Mouse (Mus musculus): ENCODE data around the gene Pecam1.

Pecam1 gene

DNA sequence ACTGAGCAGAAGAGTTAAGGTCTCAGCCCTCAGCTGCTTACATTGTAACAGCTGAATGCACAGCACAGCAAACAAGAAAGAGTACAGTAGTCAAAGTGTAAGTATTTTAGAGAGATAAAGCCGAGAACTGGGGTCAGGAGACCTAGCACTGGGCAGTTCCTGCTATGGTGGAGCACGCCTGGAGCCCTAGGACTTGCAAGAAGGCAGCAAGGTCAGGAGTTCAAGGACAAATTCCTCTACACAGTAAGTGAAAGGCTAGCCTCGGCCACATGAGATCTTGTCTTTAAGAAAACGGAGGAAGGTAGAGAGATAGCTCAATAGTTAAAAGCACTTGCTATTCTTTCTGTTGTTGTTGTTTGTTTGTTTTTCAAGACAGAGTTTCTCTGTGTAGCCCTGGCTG, 57.5 kb downstream of the Pecam1 start:
- no peak for DNase-seq (ENCODE audit: low spot score in 2 of 2)

DNA sequence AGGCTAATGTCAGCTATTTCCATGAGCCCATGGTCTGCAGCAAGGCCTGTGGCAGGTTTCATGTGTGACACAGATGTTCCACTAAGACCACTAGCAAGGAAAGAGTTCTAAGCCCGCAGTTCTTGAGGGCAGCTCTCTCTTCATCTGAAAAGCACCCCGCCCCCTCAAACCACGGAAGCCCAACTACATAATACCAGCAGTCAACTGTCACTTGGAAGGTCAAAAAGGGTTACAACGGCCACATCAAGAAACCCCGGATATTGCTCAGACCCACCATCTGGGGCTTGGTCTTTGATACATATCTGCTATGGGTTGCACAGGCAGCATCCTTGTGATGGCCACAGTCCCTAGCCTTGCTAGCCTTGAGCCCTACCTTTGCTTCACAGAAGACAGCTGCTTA, 62.1 kb downstream of the Pecam1 start:
- no peak for DNase-seq (ENCODE audit: low spot score in 2 of 2)

DNA sequence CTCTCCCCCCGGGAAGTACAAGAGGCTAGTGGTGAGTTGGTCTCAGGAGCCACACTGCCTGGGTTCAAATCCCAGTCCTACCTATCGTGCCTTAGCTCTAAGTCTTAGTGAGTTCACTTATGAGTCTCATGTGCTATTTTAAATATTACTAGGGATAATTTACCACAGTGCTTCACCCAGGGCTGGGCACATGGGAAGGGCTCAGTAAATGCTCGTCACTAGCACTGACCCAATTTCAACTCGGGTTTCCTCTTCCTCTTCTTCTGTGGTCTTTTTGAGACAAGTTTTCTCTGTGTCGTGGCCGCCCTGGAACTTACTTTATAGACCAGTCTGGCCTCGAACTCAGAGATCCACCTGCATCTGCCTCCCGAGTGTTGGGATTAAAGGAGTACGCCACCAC, 63.1 kb downstream of the Pecam1 start:
- DNase-seq (ENCODE audit: low spot score in 2 of 2), result no peak

DNA sequence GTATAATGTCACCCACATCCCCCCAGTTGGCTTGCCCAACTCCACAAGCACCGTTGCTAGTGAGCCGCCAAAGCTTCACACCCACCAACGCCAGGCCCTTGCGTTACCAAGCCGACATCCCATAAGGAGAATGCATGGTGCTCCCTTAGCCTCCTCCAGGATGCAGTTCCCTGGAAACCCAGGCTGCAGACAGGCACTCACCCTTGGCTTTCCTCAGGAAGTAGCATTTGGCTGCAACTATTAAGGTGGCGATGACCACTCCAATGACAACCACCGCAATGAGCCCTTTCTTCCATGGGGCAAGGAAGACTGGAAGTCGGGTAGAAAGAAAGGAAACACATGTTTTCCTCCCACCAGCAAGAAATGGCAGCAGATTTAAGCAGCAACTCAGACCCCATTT, 66.4 kb downstream of the Pecam1 start:
- no peak for DNase-seq (ENCODE audit: low spot score in 2 of 2)

DNA sequence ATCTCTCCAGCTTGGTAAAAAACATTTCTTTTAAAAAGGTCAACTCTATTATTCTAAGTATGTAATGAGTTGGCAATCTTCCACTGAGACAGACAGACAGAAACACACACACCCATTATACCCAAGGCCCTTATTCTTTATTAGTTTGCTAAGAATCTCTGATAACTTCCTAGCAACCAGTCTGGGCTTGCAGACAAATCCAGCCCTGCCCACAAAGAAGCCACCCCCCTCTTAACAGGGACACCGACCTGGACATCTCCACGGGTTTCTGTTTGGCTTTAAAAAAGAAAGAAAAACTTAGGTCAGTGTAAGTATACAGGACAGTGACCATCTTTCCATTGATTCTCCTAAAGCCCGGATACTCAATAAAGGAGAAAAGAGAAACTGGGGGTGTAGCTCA, 67.1 kb downstream of the Pecam1 start:
- DNase-seq (ENCODE audit: low spot score in 2 of 2), result no peak

DNA sequence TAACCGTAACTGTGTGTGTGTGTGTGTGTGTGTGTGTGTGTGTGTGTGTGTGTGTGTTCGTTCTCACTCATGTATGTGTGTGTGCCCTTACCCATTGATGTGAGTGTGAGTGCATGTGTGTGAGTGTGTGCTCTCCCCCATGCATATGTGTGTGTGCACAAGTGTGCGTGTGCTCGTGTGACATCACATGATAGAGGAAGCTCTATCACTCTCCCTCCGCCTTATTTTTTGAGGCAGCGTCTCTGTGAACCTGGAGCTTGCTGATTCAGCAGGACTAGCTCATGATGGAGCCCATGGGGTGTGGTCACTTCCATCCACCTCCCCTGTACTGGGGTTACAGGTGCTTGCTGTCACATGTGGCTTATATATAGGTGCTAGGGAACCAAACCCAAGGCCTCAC, 69.3 kb downstream of the Pecam1 start:
- DNase-seq (ENCODE audit: low spot score in 2 of 2), result no peak

DNA sequence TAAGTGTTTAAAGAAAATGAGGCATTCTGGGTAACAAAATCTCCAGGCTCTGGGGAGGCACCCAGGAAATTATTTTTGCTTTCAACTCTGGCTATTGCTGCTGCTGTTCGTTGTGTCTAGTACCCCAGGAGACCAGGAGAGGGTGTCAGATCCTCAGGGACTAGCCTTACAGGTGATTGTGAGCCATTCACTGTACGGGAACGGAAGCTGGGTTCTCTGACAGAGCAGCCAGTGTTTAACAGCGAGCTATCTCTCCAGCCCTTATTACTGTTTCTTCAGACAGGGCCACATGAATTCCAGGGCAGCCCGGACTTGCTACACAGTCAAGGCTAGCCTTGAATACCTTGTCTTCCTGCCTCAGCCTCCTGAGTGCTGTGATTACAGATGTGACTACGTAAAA, 70.6 kb downstream of the Pecam1 start:
- no peak for DNase-seq (ENCODE audit: low spot score in 2 of 2)

DNA sequence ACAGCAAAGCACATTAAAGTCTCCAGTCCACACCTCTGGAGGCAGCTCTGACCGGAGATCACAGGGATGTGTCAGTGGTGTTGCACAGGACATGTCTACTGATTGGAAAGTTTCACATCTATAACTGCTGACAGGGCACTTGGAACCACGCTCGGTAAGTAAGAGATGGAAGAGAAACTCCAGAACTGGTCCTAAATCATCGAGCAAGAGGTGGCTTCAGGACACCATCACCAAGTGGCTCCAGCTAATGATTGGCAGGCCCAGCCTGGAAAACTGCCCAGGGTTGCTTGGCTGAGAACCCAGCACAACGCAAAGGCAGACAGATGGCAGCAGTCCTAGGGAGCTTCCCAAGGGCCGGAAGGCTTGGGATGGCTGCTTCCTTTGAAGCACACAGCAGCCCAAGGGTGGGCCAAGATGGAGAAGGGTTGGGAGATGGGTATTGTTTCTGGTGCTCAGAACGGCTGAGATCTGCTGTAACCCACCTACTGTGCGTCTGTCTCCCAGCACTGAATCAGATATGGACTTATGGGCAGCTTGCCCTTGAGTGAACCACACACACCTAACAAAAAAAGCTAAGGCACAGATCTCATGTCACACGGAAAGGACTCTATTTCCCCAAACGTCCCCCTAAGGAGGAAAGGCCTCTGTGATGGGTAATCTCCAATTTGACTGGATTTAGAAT, 72.4 kb downstream of the Pecam1 start:
- DNase-seq (ENCODE audit: low spot score in 2 of 2), result no peak

DNA sequence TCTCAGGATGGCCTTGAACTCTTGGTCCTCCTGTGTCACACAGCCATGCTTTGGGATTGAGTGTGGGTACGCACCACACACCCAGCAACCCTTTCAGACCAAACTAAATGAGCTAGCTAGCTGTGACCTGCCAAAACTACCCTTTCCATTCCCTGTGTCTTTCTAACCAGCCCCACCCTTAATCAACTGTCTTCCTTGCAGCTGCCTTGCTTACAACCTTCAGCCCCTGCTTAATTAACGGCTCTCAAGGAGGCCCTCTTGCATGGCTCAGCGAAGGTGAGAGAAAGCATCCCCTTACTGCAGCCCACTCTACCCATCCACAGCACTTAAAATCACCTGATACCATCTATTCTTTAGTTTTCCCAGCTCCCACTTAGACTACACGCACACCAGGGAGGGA, 73.1 kb downstream of the Pecam1 start:
- DNase-seq (ENCODE audit: low spot score in 2 of 2), result no peak

DNA sequence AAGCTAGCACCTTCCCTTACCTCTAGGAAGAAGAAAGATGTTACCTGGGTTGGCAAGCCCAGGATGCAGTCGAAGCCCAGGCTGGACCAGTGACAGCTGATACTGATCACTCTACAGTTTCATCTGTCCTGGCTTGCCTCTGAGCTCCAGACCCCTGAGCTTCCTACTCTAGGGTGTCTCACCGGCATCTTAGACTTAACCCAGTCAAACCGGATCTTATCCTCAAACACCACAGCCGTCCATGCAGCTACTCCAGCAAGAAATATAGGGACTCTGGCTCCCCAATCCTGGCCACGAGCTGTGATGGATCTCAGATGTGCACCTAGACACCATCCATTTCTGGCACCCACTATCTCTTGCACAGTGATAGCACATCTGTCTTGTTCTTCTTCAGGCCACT, 74.6 kb downstream of the Pecam1 start:
- no peak for DNase-seq (ENCODE audit: low spot score in 2 of 2)

DNA sequence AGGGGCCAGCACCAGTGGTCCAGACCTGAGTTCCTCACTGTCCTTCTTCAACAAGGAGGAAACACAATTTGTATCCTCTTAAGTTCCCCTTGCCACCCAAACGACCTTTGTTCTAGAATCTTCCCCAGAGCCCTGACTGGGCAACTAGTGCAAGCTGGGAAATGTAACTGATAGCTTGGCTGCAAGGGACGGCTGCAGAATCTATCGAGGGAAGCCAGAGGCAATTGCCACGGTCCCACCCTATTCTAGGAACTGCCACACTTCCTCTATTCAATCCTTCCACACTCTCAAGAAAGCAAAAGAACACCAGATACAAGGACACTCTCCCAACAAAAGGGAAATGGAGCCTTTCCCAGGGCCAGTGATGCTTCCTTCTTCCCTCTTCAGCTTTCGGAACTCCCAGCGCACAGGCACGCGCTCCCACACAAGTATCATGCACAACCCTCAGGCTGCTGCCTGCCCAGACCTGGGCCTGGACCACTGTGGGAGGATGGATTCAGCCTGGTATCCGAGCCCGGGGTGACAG, 75.2 kb downstream of the Pecam1 start:
- no peak for DNase-seq (ENCODE audit: low spot score in 2 of 2)

DNA sequence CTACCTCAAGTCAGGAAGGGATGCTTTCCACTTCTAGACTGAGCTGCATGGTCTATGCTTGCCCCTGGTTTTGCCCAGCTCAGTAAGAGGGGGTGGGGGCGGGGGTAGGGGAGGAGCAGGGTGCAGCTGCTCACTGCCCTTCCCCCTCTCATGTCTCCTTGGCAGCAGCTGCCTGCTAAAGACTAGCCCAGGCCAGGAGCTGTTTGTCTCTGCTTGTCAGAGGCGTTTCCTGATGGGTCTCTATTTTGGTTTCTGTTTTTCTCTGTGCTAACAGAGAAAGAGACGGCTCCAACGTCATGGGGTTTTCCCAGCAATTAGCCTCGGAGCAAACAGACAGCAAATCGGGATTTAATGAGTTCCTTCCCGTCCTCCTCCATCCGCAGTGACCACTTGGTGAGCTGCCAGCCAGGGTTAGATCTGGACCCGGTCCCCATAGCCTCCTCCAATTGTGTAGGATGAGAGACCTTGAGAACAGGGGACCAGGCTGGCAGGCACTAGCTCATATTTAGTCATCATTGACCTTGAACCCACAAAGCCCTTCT, 75.7 kb downstream of the Pecam1 start:
- DNase-seq (ENCODE audit: low spot score in 2 of 2), result peak in 1 of 2 experiments; percentile 37

DNA sequence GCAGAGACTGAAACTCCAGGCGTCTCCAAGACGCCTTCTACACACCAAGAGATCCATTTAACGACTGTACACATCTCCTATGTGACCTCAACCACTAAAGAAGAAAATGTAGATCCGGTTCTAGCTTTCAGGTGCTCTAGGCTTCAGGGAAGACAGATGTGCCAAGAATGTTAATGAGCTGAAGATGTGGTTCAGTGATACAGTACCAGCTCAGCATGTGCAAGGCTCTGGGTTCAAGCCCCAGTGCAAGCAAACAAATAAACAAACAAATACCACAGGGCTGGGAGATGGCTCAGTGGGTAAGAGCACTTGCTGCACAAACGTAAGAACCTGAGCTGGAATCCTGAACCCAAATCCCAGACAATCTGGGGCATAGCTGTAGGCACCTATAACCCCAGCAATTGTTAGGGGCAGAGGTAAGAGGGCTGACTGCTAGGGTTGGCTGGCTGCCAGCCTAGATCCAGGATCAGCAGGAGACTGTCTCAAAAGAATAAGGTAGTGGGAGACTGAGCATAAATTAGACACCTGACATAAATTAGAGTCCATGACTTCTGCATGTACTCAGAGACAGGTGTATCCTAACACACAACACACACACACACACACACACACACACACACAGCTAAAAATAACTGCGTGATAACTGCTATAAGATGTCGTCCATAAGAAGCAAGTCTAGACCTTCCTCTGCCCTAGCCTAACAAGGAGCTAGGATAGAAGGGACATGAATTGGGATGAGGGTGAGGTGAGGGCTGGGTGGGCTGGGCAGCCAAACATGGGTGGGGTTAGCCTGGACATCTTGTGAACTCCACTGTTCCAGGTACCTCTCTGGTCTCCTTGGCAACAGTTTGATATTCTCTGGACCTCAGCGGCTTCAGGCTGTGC, 76.5 kb downstream of the Pecam1 start:
- no peak for DNase-seq (ENCODE audit: low spot score in 2 of 2)

DNA sequence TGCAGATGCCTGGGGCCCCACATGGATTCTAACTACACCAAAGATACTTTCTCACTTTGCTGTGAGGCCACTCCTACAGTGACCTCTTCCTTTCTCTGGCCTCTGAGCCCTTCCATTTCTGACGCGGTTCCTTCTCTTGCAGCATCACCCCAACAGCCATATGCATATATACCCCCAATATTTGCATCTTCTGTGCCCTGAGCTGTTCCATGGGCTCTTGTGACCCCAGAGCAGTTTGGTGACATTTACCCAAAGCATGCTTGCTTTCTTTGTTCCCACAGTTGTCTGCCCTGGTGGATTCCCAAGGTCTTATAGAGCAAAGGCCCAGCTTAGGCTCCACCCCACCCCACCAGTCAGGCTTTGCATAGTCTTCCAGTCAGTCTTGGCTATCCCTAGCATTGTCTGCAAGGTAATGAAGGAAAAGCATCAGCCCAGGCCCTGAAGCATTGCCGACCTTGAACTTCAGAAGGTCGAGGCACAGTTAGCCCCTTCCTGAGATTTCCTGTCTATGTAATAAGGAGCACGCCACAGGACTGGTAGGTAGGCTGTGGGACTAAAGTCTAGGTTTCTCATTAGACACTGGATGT, 77.4 kb downstream of the Pecam1 start:
- no peak for DNase-seq (ENCODE audit: low spot score in 2 of 2)

DNA sequence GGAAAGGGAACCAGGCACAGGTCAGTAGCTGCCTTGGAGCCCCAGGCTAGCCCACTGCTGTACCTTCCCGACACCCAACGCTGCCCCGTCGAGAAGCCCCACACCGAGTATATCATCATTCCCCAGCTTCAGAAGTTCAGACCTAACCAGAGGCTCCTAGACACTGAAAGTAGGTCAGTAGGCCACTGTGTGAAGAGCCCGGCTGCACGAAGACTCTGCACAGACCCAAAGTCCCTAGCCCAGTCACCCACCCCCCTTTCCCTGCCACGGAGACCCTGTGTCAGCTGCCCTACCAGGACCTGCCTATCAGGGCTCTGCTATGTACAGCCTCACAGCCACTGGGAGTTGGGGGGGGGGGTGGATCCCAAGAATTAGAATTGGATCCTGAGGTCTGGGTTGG, 78.6 kb downstream of the Pecam1 start:
- no peak for DNase-seq (ENCODE audit: low spot score in 2 of 2)

DNA sequence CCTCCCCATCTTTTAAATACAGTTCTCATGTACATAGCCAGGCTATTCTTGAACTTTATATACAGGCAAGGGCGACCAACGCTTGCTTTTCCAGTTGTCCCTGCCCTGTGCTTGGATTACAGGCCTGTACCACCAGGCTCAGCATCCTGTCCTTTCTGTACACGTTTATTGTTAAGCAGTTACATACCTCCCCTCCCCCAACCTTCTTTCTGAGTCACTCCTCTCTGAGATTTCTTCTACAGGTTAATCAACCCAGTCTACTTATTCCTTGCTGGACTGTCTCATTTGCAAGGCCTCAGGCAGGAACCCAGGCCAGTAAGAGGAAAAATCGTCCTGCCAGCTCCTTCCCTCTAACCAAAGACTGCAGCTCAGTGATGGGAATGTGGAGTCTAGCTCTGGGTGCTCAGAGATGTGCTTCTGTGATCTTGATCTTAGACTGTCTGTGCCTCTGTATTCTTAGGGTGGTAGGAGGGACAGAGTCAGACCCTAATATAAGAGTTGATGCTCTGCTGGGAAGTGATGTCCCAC, 79.4 kb downstream of the Pecam1 start:
- no peak for DNase-seq (ENCODE audit: low spot score in 2 of 2)

DNA sequence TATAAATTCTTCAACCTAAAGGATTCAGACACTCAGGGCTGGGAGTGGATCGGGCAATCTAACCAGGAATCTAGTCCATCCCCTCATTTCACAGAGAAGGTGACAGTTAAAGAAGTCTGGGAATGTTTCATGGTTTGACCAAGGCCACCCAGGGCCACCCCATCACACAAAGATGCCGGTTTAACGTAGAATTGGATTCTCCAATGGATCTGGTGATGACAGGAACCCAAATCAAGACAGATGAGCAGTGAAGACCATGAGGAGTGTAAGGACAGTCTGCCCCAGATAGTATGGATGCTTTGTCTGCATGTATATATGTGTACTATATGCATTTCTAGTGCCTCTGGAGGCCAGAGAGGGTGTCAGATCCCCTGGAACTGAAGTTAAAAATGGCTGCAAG, 80.2 kb downstream of the Pecam1 start:
- DNase-seq (ENCODE audit: low spot score in 2 of 2), result no peak

DNA sequence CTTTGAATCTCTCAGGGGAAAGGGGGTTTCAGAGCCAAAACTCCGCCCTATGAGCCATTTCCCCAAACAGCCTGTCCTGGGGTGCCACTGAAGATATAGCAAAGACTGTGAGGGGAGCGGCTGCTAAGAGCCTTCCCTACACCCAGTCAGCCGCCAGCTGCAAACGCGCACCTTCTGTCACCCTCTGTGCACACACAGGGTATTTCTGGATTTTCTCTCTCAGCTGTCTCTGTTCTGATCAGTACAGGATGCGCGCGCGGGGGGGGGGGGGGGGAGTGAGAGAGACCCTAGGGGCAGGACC, 80.6 kb downstream of the Pecam1 start:
- peak in 1 of 2 experiments; percentile 41 for DNase-seq (ENCODE audit: low spot score in 2 of 2)

DNA sequence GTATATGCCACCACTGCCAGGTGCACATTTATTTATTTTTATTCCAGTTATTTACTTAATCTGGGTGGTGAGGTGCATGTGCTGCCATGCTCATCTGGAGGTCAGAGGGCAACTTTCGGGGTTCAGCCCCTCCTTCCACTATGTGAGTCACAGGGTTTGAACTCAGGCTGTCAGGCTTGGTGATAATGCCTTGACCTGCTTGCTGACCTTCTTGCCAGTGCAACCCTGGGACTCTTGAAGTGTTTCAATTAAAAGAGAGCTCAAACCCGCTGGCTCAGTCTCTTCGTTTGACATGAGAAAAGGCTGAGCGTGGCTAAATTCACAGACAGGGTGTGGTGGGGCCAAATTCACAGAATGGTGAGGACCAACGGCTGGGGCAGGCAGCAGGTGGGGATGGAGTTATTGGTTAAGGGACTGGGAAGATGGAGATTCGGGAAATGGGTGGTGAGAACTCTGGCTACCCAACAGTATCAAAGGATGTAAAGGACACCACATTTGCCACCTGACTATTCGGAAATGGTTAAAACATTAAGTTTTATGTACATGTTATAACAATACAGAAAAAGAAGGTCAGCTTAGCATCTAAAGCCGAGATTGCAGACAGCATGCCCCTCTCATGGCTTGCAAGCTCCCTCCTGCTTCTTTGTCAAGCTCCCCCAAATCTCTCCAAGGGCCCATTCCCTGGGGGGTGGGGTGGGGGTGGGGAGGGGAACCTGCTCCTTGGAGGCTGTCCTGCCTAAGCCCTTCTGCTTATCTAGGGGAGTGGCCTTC, 81.1 kb downstream of the Pecam1 start:
- DNase-seq (ENCODE audit: low spot score in 2 of 2), result no peak

DNA sequence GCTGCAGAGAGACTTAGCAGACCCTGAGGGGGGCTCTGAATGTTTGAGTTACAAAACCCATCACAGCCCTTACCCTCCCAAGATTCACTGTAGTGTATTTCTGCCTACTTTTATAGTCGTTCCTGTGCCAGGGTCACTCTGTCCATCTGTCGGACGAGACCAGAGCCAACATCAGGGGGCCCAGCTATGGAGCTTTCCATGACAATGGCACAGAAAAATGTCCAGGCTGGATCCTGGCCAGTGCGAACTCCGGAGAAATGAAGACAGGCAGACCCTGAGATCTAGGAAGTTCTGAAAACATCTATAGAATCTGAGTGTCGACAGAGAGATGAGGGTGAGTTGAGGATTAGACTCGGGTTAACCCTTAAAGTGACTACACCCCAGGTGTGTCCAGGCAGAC, 82.1 kb downstream of the Pecam1 start:
- DNase-seq (ENCODE audit: low spot score in 2 of 2), result no peak

DNA sequence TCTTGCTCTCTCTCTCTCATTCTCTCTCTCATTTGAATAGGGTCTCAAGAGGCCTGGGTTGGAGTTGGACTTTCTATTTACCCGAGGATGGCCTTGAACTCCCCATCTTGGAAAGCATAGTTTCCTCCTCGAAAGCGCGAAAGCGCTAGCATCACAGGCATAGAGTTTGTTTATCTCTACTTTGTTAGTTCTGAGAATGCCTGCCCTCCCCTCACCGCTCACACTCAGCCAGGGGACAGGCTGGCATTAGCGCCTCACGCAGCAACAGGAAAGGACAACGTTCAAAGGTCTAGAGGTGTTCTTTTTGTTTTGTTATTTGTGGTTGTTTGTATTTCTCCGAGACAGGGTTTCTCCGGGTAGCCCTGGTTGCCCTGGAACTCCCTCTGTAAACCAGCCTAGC, 82.6 kb downstream of the Pecam1 start:
- DNase-seq (ENCODE audit: low spot score in 2 of 2), result no peak

Data from spleen, postnatal 14 days (tissue).